Mouse (Mus musculus) lung, adult 2 months (tissue): ENCODE measurements around the gene Ncl. TPM values are rescaled to one million over a fixed set of nuclear protein-coding genes. Genes with fewer than 3 reads are reported as not detected.
A peak's percentile ranks its signal among the peaks of the same experiment; 100 is the strongest.

ENCODE experiments used
- DNase-seq: peaks from one replicate; pipeline ENCODE4 v3.0.0; 2022
- H3K4me1 ChIP-seq: fragments of 200-500 bp; 2 replicates; pipeline ENCODE4 v1.6.1; 2011; ENCODE audit warnings: low read length; ENCODE audit not compliant: control insufficient read depth, insufficient read depth
- H3K4me3 ChIP-seq: fragments of 200-500 bp; replicated peaks from 2 replicates; pipeline ENCODE3; 2011; ENCODE audit warnings: low read depth, mild to moderate bottlenecking, control low read depth, low read length; ENCODE audit errors: extremely low read depth
- CTCF ChIP-seq: fragments of 200-500 bp; IDR thresholded peaks from 2 replicates; pipeline ENCODE4 v1.5.1; 2011; ENCODE audit warnings: mild to moderate bottlenecking, low read length, control low read depth; ENCODE audit not compliant: insufficient read depth
- POLR2A ChIP-seq: fragments of 200-500 bp; IDR thresholded peaks from 2 replicates; pipeline ENCODE4 v1.6.1; 2011; ENCODE audit warnings: low read depth, mild to moderate bottlenecking, control low read depth, low read length, borderline replicate concordance; ENCODE audit errors: extremely low read depth
- WGBS: fragments of 180-500 bp; shearing (Covaris S2); methylation state at CpG from one replicate; pipeline ENCODE4 v1.1.7; 2018; 5-methylcytosine and 5-hydroxymethylcytosine counted together
- polyA plus RNA-seq: library from polyadenylated mRNA; depleted of rRNA; stranded (reverse); fragments of >200 nt; gene quantifications from 2 replicates; pipeline ENCODE4 v1.2.3, GENCODE M21; 2012

The Ncl gene
- polyA plus RNA-seq, 1 experiment, result 8.1 TPM

GRCm38 (mm10) chr1:86339156-86339812, 19.9 kb downstream of the Ncl start:
- TF ChIP-seq CTCF (peak; percentile 66), POLR2A (no peak)
- WGBS, result 28% methylated on average over 4 of the region's 4 CpGs
- peak; percentile 63 for DNase-seq

GRCm38 (mm10) chr1:86336330-86336729, 22.9 kb downstream of the Ncl start:
- TF ChIP-seq CTCF (no peak), POLR2A (no peak)
- H3K4me3 ChIP-seq, result no peak overlapping the region
- 27% methylated on average over 2 of the region's 2 CpGs for WGBS
- no peaks in the 10 kb centered on the region for H3K4me1 ChIP-seq
- no peak for DNase-seq

More at GRCm38 (mm10) chr1:86339156-86339812, 19.9 kb downstream of the Ncl start:
- no peak overlapping the region for H3K4me3 ChIP-seq
- no peaks in the 10 kb centered on the region for H3K4me1 ChIP-seq

- no peak for TF ChIP-seq POLR2A
- no peak for TF ChIP-seq CTCF
- 82% methylated on average over 7 of the region's 8 CpGs for WGBS
- no peak for DNase-seq
Measured at GRCm38 (mm10) chr1:86320822-86321413, 38.3 kb downstream of the Ncl start.

GRCm38 (mm10) chr1:86313772-86314125, 45.5 kb downstream of the Ncl start:
- Histone ChIP-seq H3K4me3 (no peak overlapping the region), H3K4me1 (no peaks in the 10 kb centered on the region)
- peak; percentile 36 for DNase-seq
- WGBS, result 30% methylated on average over 15 of the region's 15 CpGs
- TF ChIP-seq CTCF (peak; percentile 17; the same call in 1 of the 2 replicates), POLR2A (no peak)

More at GRCm38 (mm10) chr1:86320822-86321413, 38.3 kb downstream of the Ncl start:
- no peaks in the 10 kb centered on the region for H3K4me1 ChIP-seq
- no peak overlapping the region for H3K4me3 ChIP-seq

GRCm38 (mm10) chr1:86313096-86313771, 46.0 kb downstream of the Ncl start:
- Histone ChIP-seq H3K4me3 (no peak overlapping the region), H3K4me1 (no peaks in the 10 kb centered on the region)
- TF ChIP-seq POLR2A, result no peak
- TF ChIP-seq CTCF, result no peak
- WGBS, result 57% methylated on average over 16 of the region's 16 CpGs
- DNase-seq, result no peak

GRCm38 (mm10) chr1:86312269-86312668, 46.9 kb downstream of the Ncl start:
- Histone ChIP-seq H3K4me3 (no peak overlapping the region), H3K4me1 (no peaks in the 10 kb centered on the region)
- WGBS, result 81% methylated on average over 3 of the region's 3 CpGs
- TF ChIP-seq POLR2A (no peak), CTCF (no peak)
- no peak for DNase-seq

GRCm38 (mm10) chr1:86311467-86312005, 47.7 kb downstream of the Ncl start:
- no peak for TF ChIP-seq POLR2A
- TF ChIP-seq CTCF, result no peak
- no peaks in the 10 kb centered on the region for H3K4me1 ChIP-seq
- WGBS, result 39% methylated on average over 10 of the region's 10 CpGs
- no peak for DNase-seq
- H3K4me3 ChIP-seq, result no peak overlapping the region

GRCm38 (mm10) chr1:86310536-86311310, 48.5 kb downstream of the Ncl start:
- 54% methylated on average over 15 of the region's 15 CpGs for WGBS
- TF ChIP-seq CTCF (no peak), POLR2A (no peak)
- Histone ChIP-seq H3K4me3 (no peak overlapping the region), H3K4me1 (no peaks in the 10 kb centered on the region)
- DNase-seq, result no peak

- Histone ChIP-seq H3K4me1 (no peaks in the 10 kb centered on the region), H3K4me3 (no peak overlapping the region)
- no peak for TF ChIP-seq POLR2A
- no peak for TF ChIP-seq CTCF
- 93% methylated on average over 7 of the region's 7 CpGs for WGBS
- no peak for DNase-seq
Measured at GRCm38 (mm10) chr1:86309270-86309833, 49.8 kb downstream of the Ncl start.
